Mouse (Mus musculus): ENCODE results near the gene Six5.

- TF ChIP-seq RCOR1 (IDR thresholded peaks at IDR 0.05; ENCODE audit: low read depth, low read length), result no peak
- no peak for TF ChIP-seq HCFC1 (IDR thresholded peaks at IDR 0.05; ENCODE audit: low read depth, low read length)
- no peak for TF ChIP-seq GATA1 (IDR thresholded peaks at IDR 0.05; ENCODE audit: low read depth, low read length)
Observed at GRCm38 (mm10) chr7:19104486-19104885, 10.1 kb downstream of the Six5 start.
